Mouse (Mus musculus): ENCODE results near the gene Enc1. TPM values are rescaled to one million over a fixed set of nuclear protein-coding genes. Genes with fewer than 3 reads are reported as not detected.

The Enc1 gene
- polyA plus RNA-seq, 1 experiment from 2014 or later: 0.92 TPM

DNA sequence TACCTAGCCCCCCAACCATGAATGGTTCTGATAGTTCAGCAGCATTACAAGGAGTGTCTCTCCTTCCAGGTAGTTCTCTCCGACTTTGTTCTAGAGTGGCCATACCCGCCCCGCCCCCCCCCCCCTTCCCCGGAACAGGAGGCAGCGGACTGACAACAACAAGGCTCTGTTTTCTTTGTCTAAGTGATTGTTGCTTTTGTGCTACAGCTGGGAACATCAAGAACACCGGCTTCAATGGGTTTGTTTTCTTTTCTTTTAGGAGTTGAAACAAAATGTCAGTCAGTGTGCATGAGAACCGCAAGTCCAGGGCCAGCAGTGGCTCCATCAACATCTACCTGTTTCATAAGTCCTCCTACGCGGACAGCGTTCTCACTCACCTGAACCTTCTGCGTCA lies 3.8 kb downstream of the Enc1 start:
- Histone ChIP-seq H3K36me3 (peaks cover 44% of the 10 kb centered on the region), H3K4me2 (no peak overlapping the region), H3K9ac (no peak overlapping the region), H3K4me1 (peaks cover 57% of the 10 kb centered on the region), H3K9me3 (replicated peaks) (no peaks in the 10 kb centered on the region), H3K27ac (no peak overlapping the region), H3K4me3 (no peak overlapping the region), H3K27me3 (replicated peaks) (peaks cover 21% of the 10 kb centered on the region)
- 76% methylated on average over 11 of the region's 11 CpGs for WGBS (ENCODE audit: insufficient replicate concordance)
- no peak for ATAC-seq

DNA sequence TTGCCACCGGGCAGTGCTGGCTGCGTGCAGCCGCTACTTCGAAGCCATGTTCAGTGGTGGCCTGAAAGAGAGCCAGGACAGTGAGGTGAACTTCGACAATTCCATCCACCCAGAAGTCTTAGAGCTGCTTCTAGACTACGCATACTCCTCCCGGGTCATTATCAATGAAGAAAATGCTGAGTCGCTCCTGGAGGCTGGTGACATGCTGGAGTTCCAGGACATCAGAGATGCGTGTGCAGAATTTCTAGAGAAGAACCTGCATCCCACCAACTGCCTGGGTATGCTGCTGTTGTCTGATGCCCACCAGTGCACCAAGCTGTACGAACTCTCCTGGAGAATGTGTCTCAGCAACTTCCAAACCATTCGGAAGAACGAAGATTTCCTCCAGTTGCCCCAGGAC lies 4.3 kb downstream of the Enc1 start:
- Histone ChIP-seq H3K4me3 (no peak overlapping the region), H3K4me1 (peaks cover 52% of the 10 kb centered on the region), H3K27me3 (replicated peaks) (peaks cover 18% of the 10 kb centered on the region), H3K4me2 (no peak overlapping the region), H3K9ac (no peak overlapping the region), H3K36me3 (peaks cover 48% of the 10 kb centered on the region), H3K9me3 (replicated peaks) (no peaks in the 10 kb centered on the region), H3K27ac (no peak overlapping the region)
- ATAC-seq: no peak
- 69% methylated on average over 12 of the region's 12 CpGs for WGBS (ENCODE audit: insufficient replicate concordance)

DNA sequence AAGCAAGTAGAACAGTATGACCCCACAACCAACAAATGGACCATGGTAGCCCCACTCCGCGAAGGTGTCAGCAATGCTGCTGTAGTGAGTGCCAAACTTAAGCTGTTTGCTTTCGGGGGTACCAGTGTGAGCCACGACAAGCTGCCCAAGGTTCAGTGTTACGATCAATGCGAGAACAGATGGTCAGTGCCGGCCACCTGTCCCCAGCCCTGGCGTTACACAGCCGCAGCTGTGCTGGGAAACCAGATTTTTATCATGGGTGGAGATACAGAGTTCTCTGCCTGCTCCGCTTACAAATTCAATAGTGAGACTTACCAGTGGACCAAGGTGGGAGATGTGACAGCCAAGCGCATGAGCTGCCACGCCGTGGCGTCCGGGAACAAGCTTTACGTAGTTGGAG lies 5.3 kb downstream of the Enc1 start:
- no peak for ATAC-seq
- Histone ChIP-seq H3K27me3 (replicated peaks) (peaks cover 7% of the 10 kb centered on the region), H3K4me2 (no peak overlapping the region), H3K27ac (no peak overlapping the region), H3K4me1 (peaks cover 50% of the 10 kb centered on the region), H3K36me3 (peaks cover 59% of the 10 kb centered on the region), H3K9me3 (replicated peaks) (no peaks in the 10 kb centered on the region), H3K4me3 (no peak overlapping the region), H3K9ac (no peak overlapping the region)
- WGBS (ENCODE audit: insufficient replicate concordance): 89% methylated on average over 16 of the region's 16 CpGs

DNA sequence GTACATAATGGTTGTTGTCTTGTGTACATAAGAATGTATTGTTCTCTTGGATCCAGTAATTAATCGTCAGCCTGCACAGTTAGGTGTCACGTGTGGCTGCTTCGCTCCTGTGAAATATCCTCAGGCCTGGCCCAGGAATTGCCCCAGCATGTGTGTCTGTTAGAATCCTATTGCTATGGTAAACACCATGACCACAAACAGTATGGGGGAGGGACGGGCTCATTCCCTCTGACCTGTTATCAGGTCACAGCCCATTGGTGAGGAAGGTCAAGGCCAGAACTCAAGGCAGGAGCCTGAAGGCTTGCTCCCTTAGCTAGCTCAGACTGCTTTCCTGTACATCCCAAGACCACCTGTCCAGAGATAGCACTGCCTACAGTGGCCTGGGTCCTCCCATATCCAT lies 6.8 kb downstream of the Enc1 start:
- Histone ChIP-seq H3K27ac (no peak overlapping the region), H3K4me1 (peaks cover 40% of the 10 kb centered on the region), H3K36me3 (peaks cover 71% of the 10 kb centered on the region), H3K27me3 (replicated peaks) (no peaks in the 10 kb centered on the region), H3K4me3 (no peak overlapping the region), H3K4me2 (no peak overlapping the region), H3K9me3 (replicated peaks) (no peaks in the 10 kb centered on the region), H3K9ac (no peak overlapping the region)
- ATAC-seq: no peak
- WGBS (ENCODE audit: insufficient replicate concordance): 73% methylated on average over 4 of the region's 4 CpGs

DNA sequence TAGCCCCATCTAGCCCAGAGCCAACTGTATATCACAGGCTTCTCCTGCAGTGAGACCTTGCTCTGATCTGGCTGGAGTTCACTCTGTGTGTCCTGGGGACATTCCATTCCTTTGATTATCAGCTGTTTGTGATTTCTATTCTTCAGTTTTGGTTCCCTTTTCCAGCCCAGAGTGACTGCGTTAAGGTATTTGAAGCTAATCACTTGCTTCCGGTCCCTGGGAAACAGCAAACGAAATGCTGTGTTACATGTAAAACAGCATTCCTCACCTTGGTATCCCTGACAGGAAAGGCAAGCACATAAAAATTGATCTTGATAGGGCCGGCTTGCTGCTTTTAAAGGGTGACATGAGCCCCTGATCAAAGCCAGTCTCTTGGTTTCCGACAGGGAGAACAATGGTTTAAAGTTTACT lies 8.2 kb downstream of the Enc1 start:
- Histone ChIP-seq H3K4me1 (peaks cover 33% of the 10 kb centered on the region), H3K9ac (no peak overlapping the region), H3K9me3 (replicated peaks) (no peaks in the 10 kb centered on the region), H3K36me3 (peaks cover 71% of the 10 kb centered on the region), H3K27ac (no peak overlapping the region), H3K4me2 (no peak overlapping the region), H3K27me3 (replicated peaks) (no peaks in the 10 kb centered on the region), H3K4me3 (no peak overlapping the region)
- ATAC-seq: no peak
- 67% methylated on average over 5 of the region's 5 CpGs for WGBS (ENCODE audit: insufficient replicate concordance)

GRCm38 (mm10) chr13:97249507-97250078 lies 8.7 kb downstream of the Enc1 start:
- H3K4me1 ChIP-seq: peaks cover 28% of the 10 kb centered on the region
- H3K4me3 ChIP-seq: no peak overlapping the region
- no peak for ATAC-seq
- no peaks in the 10 kb centered on the region for H3K27me3 ChIP-seq (replicated peaks)
- peaks cover 71% of the 10 kb centered on the region for H3K36me3 ChIP-seq
- no peak overlapping the region for H3K9ac ChIP-seq
- WGBS (ENCODE audit: insufficient replicate concordance): 75% methylated on average over 5 of the region's 5 CpGs
- H3K27ac ChIP-seq: no peak overlapping the region
- no peak overlapping the region for H3K4me2 ChIP-seq
- H3K9me3 ChIP-seq (replicated peaks): no peaks in the 10 kb centered on the region

GRCm38 (mm10) chr13:97250148-97250547 lies 9.2 kb downstream of the Enc1 start:
- H3K27me3 ChIP-seq (replicated peaks): no peaks in the 10 kb centered on the region
- H3K4me3 ChIP-seq: no peak overlapping the region
- WGBS (ENCODE audit: insufficient replicate concordance): 85% methylated on average over 5 of the region's 5 CpGs
- no peak overlapping the region for H3K27ac ChIP-seq
- H3K36me3 ChIP-seq: peaks cover 67% of the 10 kb centered on the region
- no peak overlapping the region for H3K9ac ChIP-seq
- ATAC-seq: no peak
- peaks cover 24% of the 10 kb centered on the region for H3K4me1 ChIP-seq
- H3K9me3 ChIP-seq (replicated peaks): no peaks in the 10 kb centered on the region
- H3K4me2 ChIP-seq: no peak overlapping the region

DNA sequence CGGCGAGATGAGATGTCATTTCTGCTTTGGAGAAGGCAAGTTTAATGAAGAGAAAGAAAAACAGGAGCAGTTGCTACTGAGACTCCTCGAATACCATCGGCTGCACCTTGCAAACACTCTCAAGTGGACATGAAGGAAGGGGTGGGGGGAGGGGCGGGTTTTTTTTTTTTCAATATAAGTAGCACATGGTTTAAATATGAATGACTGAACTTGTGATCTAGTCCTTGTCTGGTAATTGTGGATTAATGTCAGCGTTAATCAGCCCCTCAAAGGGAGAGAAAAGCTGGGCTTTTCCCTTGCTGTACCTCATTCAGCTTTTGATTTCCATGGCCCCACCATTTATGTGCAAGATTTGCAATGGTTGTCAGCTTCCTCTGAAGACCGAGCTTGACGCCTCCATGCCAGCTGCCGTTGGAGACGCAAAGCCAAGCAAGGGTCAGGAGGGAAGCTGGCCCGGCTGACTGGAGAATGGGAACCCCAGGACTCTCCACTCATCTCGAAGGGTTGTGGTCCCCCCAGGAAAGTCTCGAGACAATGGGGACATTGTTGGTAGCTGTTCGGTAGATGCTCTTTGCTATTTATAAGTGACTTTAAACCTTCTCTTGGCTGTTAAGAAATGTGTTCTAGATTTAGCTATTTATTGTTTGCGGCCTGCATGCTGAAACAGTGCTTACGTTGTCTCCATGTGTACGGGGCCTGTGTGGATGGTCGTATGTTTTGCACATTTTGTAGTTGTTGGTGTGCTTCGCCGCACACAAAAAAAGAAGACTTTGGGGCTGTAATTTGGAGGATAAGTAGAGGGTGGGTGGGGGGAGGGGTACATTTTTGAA lies 9.9 kb downstream of the Enc1 start:
- Histone ChIP-seq H3K4me2 (no peak overlapping the region), H3K9me3 (replicated peaks) (no peaks in the 10 kb centered on the region), H3K36me3 (peaks cover 61% of the 10 kb centered on the region), H3K27me3 (replicated peaks) (no peaks in the 10 kb centered on the region), H3K9ac (no peak overlapping the region), H3K4me3 (no peak overlapping the region), H3K27ac (no peak overlapping the region), H3K4me1 (peaks cover 22% of the 10 kb centered on the region)
- ATAC-seq: no peak
- WGBS (ENCODE audit: insufficient replicate concordance): 84% methylated on average over 20 of the region's 20 CpGs

- peaks cover 51% of the 10 kb centered on the region for H3K36me3 ChIP-seq
- no peak overlapping the region for H3K4me2 ChIP-seq
- no peak overlapping the region for H3K4me3 ChIP-seq
- H3K9me3 ChIP-seq (replicated peaks): no peaks in the 10 kb centered on the region
- 72% methylated on average over 7 of the region's 7 CpGs for WGBS (ENCODE audit: insufficient replicate concordance)
- H3K9ac ChIP-seq: no peak overlapping the region
- H3K4me1 ChIP-seq: peaks cover 25% of the 10 kb centered on the region
- no peaks in the 10 kb centered on the region for H3K27me3 ChIP-seq (replicated peaks)
- H3K27ac ChIP-seq: no peak overlapping the region
- no peak for ATAC-seq
Observed at GRCm38 (mm10) chr13:97251736-97252135, 10.8 kb downstream of the Enc1 start.

GRCm38 (mm10) chr13:97252469-97252868 lies 11.6 kb downstream of the Enc1 start:
- no peak overlapping the region for H3K9ac ChIP-seq
- 72% methylated on average over 7 of the region's 7 CpGs for WGBS (ENCODE audit: insufficient replicate concordance)
- peaks cover 28% of the 10 kb centered on the region for H3K4me1 ChIP-seq
- H3K36me3 ChIP-seq: peaks cover 44% of the 10 kb centered on the region
- H3K9me3 ChIP-seq (replicated peaks): no peaks in the 10 kb centered on the region
- no peak for ATAC-seq
- H3K4me3 ChIP-seq: no peak overlapping the region
- no peak overlapping the region for H3K4me2 ChIP-seq
- no peak overlapping the region for H3K27ac ChIP-seq
- H3K27me3 ChIP-seq (replicated peaks): no peaks in the 10 kb centered on the region

DNA sequence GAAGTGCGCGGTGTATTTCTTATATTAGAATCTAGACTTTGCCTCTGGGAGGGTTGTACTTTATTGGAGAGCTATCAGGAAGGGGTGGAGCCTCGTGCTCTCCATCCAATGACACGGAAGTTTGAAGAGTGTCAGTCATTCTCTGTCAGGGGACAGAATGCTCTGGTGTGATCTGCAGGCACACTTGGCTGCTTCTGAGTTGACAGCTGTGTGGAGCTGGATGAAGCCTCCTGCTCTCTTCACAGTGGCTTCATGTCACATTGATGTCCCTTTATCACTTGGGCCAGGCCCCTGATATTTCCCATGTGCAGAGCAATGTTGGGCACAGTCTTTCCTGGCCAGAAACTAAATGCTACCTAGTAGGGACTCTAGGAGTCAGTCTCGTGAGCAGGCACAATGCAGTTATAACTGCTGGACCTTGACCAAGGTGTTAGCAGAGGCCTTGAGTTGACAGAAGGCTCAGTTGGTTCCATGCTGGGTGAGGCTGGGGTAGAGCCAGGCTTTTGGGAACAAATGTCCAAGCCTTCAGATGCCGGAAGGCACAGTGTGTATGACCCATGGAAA lies 12.6 kb downstream of the Enc1 start:
- 59% methylated on average over 6 of the region's 6 CpGs for WGBS (ENCODE audit: insufficient replicate concordance)

DNA sequence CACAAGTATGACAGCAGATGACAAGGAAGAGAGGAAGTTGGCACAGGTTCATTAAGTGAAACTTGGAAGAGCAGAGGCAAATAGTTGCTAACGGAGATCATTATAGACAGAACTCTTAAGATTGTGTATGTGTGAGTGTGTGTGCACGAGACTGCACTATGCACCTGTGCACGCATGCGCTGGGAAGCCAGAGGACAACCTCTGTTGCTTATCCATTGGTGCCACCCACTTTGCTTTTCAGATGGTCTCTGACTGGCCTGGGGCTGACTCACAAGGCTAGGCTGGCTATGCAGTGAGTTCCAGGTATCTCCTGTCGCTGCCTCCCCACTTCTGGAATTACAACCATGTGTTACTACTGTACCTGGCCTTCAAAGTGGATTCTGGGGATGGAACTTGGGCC lies 13.1 kb downstream of the Enc1 start:
- H3K36me3 ChIP-seq: peaks cover 31% of the 10 kb centered on the region
- H3K4me1 ChIP-seq: peaks cover 19% of the 10 kb centered on the region
- no peak for ATAC-seq
- WGBS (ENCODE audit: insufficient replicate concordance): 77% methylated on average over 5 of the region's 5 CpGs
- H3K27ac ChIP-seq: no peak overlapping the region
- no peak overlapping the region for H3K4me3 ChIP-seq
- peaks cover 5% of the 10 kb centered on the region; the same call in 1 of the 2 replicates for H3K27me3 ChIP-seq (replicated peaks)
- H3K4me2 ChIP-seq: no peak overlapping the region
- H3K9me3 ChIP-seq (replicated peaks): no peaks in the 10 kb centered on the region
- H3K9ac ChIP-seq: no peak overlapping the region

More for the DNA sequence above, 12.6 kb downstream of the Enc1 start:
- Histone ChIP-seq H3K27ac (no peak overlapping the region), H3K4me3 (no peak overlapping the region), H3K36me3 (peaks cover 34% of the 10 kb centered on the region), H3K9ac (no peak overlapping the region), H3K4me2 (no peak overlapping the region), H3K9me3 (replicated peaks) (no peaks in the 10 kb centered on the region), H3K27me3 (replicated peaks) (peaks cover 2% of the 10 kb centered on the region; the same call in 1 of the 2 replicates), H3K4me1 (peaks cover 23% of the 10 kb centered on the region)
- peak; percentile 63; the same call in 1 of the 2 replicates for ATAC-seq

Measured in liver, embryonic 12.5 days (tissue).